In genomic region chr7:45333431-45333982, GRCm38 (mm10) we compare ENCODE assay signal across 8 mouse cellular contexts. TPM values are rescaled to one million over a fixed set of nuclear protein-coding genes. Genes with fewer than 3 reads are reported as not detected.
DNase-seq lines count a peak whose midpoint lies in the region; ATAC-seq and TF ChIP-seq lines count a peak whose summit lies in the region.

Gene Trpm4 (minus strand): TSS chr7:45333780.

- no peaks in the 10 kb centered on the region for H3K36me3 ChIP-seq in embryonic facial prominence, embryonic 10.5 days (replicated peaks)
- no peaks in the 10 kb centered on the region for H3K36me3 ChIP-seq in limb, embryonic 14.5 days (ENCODE audit: control insufficient read depth, insufficient read depth, low read length)
- no peaks in the 10 kb centered on the region for H3K36me3 ChIP-seq in midbrain, embryonic 15.5 days (replicated peaks)

- peak within 1 kb of the TSS; percentile 86 for H3K4me2 ChIP-seq in limb, embryonic 14.5 days (replicated peaks; ENCODE audit: low read depth, low read length, severe bottlenecking)
- H3K4me2 ChIP-seq in midbrain, embryonic 15.5 days = peak within 1 kb of the TSS; percentile 91

- peak; percentile 71 for DNase-seq in layer of hippocampus, adult 11-12 months (ENCODE audit: low spot score)
- no peak for DNase-seq in layer of hippocampus, adult 9-10 months (ENCODE audit: low spot score)
- DNase-seq in embryonic facial prominence, embryonic 10.5 days (ENCODE audit: low spot score) = peak; percentile 90
- DNase-seq in heart, adult 11 months = peak; percentile 99
- DNase-seq in kidney, adult 11 months = peak; percentile 78
- peak; percentile 88 for DNase-seq in limb, embryonic 14.5 days (ENCODE audit: low spot score)
- peak; percentile 58 to 73 for DNase-seq in spleen, postnatal 14 days (ENCODE audit: low spot score in 2 of 2)

- H3K4me1 ChIP-seq in embryonic facial prominence, embryonic 10.5 days = peaks cover 49% of the 10 kb centered on the region
- H3K4me1 ChIP-seq in limb, embryonic 14.5 days (ENCODE audit: control insufficient read depth, insufficient read depth, low read length) = peaks cover 30% of the 10 kb centered on the region
- H3K4me1 ChIP-seq in midbrain, embryonic 15.5 days = peaks cover 26% of the 10 kb centered on the region

- TF ChIP-seq POLR2A in limb, embryonic 14.5 days (IDR thresholded peaks at IDR 0.05; ENCODE audit: borderline replicate concordance, extremely low read depth, insufficient read depth, insufficient read length) = peak; percentile 76; the same call in 1 of the 2 replicates

- peaks cover 47% of the 10 kb centered on the region for H3K27me3 ChIP-seq in embryonic facial prominence, embryonic 10.5 days (replicated peaks; ENCODE audit: low read depth, poor library complexity, severe bottlenecking)
- H3K27me3 ChIP-seq in limb, embryonic 14.5 days (ENCODE audit: control insufficient read depth, insufficient read depth, low read length) = no peaks in the 10 kb centered on the region
- H3K27me3 ChIP-seq in midbrain, embryonic 15.5 days (replicated peaks) = 0 out of 2 replicates have a peak, but pooled peaks cover 4% of the 10 kb centered on the region

- H3K4me3 ChIP-seq in embryonic facial prominence, embryonic 10.5 days = peak within 1 kb of the TSS; percentile 73
- peak within 1 kb of the TSS; percentile 77 for H3K4me3 ChIP-seq in limb, embryonic 14.5 days (replicated peaks; ENCODE audit: low read length)
- peak within 1 kb of the TSS; percentile 52 for H3K4me3 ChIP-seq in midbrain, embryonic 15.5 days

- H3K9me3 ChIP-seq in embryonic facial prominence, embryonic 10.5 days = no peaks in the 10 kb centered on the region
- no peaks in the 10 kb centered on the region for H3K9me3 ChIP-seq in limb, embryonic 14.5 days (ENCODE audit: control insufficient read depth, low read length)
- no peaks in the 10 kb centered on the region for H3K9me3 ChIP-seq in midbrain, embryonic 15.5 days

- peak; percentile 84 for ATAC-seq in limb, embryonic 14.5 days (ENCODE audit: low FRiP score, low read depth)
- ATAC-seq in midbrain, embryonic 15.5 days (replicated peaks) = peak; percentile 70

- H3K27ac ChIP-seq in embryonic facial prominence, embryonic 10.5 days (replicated peaks) = peak within 1 kb of the TSS; percentile 85
- peak within 1 kb of the TSS; percentile 79 for H3K27ac ChIP-seq in limb, embryonic 14.5 days (replicated peaks; ENCODE audit: low read depth, low read length)
- peak within 1 kb of the TSS; percentile 51 for H3K27ac ChIP-seq in midbrain, embryonic 15.5 days

- whole genome bisulfite sequencing in embryonic facial prominence, embryonic 10.5 days = under 1% methylated on average over 38 of the region's 38 CpGs
- 3% methylated on average over 35 of the region's 38 CpGs for WGBS in limb, embryonic 14.5 days
- under 1% methylated on average over 38 of the region's 38 CpGs for WGBS in midbrain, embryonic 15.5 days

- peak within 1 kb of the TSS; percentile 70 for H3K9ac ChIP-seq in limb, embryonic 14.5 days (ENCODE audit: low read depth, low read length, severe bottlenecking)
- peak within 1 kb of the TSS; percentile 53 for H3K9ac ChIP-seq in midbrain, embryonic 15.5 days

RNA-seq across cellular contexts. Expression of gene Trpm4, which starts in this region (rescaled TPM):
- polyA plus RNA-seq in embryonic facial prominence, embryonic 10.5 days (2016; fragmentation: Nextera tagmentation; extraction: Ambion mirVana) = 10.6 and 11.3 TPM in 2 replicates
- polyA plus RNA-seq in limb, embryonic 14.5 days (2012; rRNA removed) = 42.6 and 46.1 TPM in 2 replicates
- polyA plus RNA-seq in limb, embryonic 14.5 days (2014; fragmentation: Nextera tagmentation; extraction: Ambion mirVana) = 15.8 TPM in 2 replicates
- 10.7 and 12.7 TPM in 2 replicates for polyA plus RNA-seq in midbrain, embryonic 15.5 days (2015; fragmentation: Nextera tagmentation; extraction: Ambion mirVana)
